Mouse (Mus musculus): ENCODE data around the gene Zhx3.

Zhx3 gene

DNA sequence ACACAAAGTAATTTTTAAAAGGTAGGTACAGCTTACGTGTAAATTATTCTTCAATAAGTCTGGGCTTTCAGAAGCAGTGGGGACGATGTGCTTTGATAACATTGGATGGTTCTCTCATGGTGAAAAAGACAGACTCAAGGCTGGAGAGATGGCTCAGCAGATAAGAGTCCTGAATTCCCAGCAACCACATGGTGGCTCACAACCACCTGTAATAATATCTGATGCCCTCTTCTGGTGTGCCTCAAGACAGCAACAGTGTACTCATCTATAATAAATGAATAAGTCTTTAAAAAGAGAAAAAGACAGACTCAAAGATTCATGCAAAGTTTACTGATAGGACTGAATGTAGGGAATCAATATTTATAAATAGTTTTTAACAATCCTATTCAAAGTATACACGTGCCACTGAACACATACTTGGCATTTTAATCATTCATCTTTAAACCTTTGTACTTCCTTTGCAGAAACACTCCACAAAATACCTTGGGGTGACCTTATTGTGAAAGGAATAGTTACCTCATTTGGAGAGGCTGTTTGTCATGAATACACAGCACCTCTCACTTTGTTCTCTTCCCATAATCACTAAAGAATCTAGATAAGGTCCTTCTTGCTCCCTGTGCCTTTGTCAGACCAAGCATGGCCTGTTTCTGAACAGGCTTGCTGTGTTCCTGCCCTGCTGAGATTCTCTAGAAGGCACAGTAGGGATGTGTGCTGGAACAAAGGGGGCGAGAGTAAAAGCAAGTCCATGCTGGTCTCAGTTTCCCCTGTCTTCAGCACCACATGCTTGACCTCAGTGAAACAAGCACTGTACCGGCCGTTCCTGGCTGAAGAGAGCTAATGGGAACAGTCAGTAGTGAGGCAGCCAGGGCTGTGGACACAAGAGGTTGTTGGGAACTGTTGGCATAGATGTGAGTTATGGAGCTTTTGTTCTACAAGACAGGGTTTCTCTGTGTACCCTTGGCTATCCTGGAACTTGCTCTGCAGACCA lies 146.6 kb downstream of the Zhx3 start:
- no peak for DNase-seq

DNA sequence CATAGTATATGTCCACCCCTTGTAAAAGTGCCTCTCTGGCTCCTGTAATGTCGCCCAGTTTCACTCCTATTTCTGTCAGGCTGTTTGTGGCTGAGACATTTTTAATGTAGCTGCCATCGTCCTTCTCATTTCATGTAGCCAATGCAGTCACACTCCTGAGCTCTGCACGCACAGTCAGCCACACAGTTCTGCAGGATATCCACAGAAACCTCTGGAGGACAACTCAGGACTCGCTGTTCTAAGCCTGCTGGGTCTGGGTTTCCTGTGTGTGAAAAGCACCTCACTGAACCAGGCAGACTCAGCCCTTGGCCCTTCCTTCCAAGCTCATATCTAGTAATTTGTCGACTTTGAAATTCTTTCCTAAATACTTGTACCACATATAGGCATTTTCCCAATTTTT lies 148.3 kb downstream of the Zhx3 start:
- no peak for DNase-seq

DNA sequence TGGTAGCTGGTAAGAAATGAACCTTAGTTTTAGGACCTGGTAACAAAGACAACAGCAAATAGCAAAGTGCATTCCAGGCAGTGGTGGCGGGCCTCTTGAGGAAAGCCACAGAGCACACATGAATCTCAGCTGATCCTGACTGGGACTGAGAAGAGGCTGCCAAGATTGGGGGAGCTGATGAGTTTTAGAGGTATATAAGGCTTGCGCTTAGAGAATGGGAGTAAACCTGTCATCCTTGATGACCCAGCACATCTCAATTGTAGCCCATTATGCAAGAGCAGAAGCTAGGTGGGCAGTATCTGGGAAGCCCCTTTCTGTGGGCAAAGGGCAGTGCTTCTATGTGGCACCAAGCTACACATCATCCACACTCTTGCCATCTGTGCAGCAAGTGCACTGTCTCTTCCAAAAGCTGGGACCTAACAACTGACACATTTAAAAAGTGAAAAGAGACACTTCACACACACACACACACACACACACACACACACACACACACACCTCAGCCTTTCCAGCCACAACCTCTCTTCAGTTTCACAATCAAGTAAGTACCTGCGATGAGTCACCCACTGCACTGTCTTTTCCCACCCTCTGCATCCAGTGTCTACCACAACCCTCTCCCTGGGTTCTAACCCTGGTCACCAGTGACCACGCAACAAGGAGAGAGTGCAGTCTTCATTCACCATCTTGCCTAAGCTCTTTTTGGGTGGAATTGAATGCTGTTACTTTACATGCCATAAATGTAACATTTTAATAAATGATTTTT lies 149.0 kb downstream of the Zhx3 start:
- no peak for DNase-seq

DNA sequence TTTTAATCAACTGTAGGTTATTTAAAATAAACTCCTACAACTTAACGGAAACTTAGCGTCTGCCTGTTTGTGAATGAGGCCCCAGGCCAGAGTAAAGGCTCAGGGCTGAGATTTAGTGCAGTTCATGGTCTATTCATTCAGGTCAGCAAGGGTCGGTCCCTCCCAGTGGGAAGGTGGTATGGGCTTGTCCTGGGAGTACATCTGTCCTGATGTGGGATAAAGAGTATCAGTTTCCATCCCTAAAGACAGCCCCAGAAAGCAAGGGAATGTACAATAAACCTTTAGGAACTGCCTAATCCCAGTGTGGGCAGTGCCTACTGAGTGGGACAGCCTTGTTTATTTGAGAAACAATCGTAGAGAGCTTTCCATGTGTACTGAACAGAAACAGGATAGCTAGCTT lies 150.1 kb downstream of the Zhx3 start:
- DNase-seq: no peak

DNA sequence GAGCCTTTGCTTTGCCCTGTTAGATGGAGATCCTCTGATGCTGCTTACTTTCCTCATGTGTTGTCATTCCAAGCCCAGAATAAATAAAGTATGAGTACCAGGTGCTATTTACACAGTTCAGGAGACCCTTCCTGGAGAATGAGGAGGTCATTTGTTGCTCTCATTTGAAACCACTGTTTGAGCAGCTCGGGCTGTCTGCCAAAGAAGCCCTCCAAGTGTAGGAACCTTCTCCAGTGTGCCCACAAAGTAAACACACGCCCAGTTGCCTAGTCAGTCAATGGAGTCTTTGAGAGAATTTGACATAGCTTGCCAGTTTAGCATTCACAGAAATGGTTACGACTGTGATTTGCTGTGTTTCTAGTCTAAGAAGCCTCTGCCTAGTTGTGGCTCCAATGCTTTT lies 154.0 kb downstream of the Zhx3 start:
- DNase-seq: no peak

DNA sequence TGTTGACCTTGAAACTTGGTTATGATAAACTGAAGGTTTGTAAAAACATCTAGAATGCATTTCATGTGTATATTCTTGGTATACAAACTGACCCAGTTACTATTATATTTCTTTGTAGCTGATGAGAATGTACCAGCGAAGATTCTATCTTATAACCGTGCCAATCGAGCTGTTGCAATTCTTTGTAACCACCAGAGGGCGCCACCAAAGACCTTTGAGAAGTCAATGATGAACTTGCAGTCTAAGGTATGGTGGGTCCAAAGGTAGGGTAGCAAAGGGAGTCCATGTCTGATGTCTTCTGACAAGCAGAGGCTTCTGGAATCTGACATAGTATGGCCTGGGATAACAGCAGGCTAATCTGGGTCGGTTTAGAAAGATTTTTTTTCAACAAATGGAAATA lies 155.5 kb downstream of the Zhx3 start:
- peak; percentile 55 for DNase-seq

DNA sequence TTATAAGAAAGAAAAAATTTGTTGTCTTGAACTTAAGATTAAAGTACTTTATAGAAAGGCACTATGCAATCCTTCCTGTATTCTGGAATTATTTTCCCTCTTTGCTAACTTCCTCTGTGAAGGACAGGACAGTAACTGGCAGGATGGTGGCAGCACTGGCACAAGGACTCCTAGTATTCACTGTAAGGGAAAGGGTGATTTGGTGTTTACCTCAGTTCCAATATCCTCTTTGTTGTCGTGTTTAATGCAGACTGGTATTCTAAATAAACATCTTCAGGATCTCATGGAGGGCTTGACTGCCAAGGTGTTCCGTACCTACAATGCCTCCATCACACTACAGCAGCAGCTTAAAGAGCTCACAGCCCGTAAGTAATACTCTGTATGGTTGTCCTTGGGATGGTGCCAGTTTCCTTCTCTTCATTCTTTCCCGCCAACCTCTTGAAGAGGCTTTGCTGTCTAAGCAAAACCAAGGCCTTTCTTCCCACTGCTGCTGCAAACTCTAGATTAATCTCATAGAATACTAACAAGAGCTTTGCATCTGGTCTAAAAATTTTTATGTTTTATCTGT lies 157.3 kb downstream of the Zhx3 start:
- no peak for DNase-seq

DNA sequence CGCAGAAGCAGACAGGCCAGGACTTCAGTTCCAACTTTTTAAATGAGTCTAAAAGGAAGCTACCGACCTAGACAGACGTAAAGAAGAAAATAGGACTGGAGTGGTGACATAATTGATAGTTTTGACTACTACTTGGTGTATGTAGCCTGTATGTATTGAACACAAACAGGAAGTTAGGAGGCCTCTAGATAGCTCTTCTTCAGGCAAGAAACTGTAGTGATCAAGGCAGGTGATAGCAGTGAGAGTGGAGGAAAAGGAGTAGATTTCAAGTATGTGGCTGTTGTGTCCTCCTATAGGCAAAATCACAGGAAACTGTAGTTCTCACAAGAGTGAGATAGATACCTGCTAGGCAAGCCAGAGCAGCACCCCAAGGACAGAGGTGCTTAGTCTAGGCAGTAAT lies 165.1 kb downstream of the Zhx3 start:
- DNase-seq: no peak

DNA sequence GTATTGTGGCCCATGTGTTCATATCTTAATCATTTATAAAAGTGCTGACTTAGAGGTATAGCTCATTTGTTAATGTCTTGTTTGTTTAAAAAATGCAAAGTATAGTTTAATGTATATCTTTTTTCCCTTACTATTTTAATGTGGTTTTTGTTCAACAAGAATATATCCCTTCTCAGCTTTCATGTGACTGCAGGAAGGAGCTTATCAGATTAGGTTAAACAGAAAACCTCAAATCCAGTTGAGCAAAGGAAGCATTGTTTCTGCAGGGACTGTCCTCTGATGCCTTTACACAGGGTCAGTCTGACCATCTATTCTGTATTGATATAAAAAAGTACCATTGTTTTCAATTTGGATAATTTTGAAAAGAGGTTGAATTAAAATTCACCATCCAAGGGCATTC lies 170.0 kb downstream of the Zhx3 start:
- no peak for DNase-seq

DNA sequence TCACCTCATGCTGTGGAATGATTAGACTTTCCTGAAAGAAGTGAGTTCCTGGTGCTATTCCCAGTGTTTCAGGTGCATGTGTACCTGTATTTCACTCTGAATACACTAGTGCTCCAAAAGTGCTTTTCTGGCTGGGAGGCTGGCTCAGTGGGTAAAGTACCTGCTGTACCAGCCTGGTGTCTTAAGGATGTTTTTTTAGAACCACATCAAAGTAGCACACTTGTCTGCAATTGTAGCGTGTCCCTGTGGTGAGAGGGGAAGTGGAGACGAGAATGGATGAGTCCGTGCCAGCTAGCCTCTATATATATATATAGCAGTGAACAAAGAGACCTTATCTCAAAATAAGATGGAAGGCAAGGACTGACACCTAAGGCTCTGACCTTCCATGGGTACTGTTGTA lies 171.2 kb downstream of the Zhx3 start:
- no peak for DNase-seq

DNA sequence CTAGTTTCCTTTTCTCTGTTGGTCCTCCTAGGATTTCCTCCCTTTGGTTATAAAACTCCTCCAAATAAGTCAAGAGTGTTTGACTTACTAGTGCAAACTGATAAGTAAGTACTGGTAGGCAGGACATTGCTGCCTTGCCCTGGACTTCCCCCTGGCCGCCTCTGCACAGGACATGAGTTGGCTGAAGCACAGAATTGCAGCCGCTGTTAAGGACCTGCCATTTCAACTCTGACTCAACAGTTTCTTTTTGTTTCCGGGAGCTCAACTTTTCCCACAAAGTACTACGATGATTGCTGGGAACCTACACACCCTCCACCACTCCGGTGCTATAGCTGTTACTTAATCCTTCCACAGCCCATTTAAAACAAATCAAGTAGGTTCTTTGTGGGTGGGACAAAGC lies 172.5 kb downstream of the Zhx3 start:
- peak; percentile 31 for DNase-seq

Measured in liver (tissue).